Mouse (Mus musculus) limb, embryonic 14.5 days (tissue): ENCODE results near the gene Dynlt1f. TPM values are rescaled to one million over a fixed set of nuclear protein-coding genes. Genes with fewer than 3 reads are reported as not detected.
"Not testable (repeated sequence)": the region's sequence is repeated elsewhere in the genome, so short reads cannot be mapped to it uniquely, and the experiment has no call there.

Source experiments
- ATAC-seq: fragments of 200-750 bp; cut with Nextera tagmentation; 2 replicates; pipeline ENCODE4 v1.8.0; 2017; ENCODE audit warnings: low read depth, moderate number of reproducible peaks, moderate TSS enrichment; ENCODE audit not compliant: low FRiP score
- DNase-seq: peaks from one replicate; pipeline ENCODE4 v3.0.0-alpha.2; 2015; ENCODE audit warnings: low spot score
- H3K27ac ChIP-seq: fragments of 300-500 bp; sonication (generic); replicated peaks from 2 replicates; pipeline ENCODE4 v1.5.1; 2014; ENCODE audit warnings: low read depth, mild to moderate bottlenecking, low read length, moderate library complexity, mixed read lengths
- H3K27me3 ChIP-seq: fragments of 300-500 bp; sonication (generic); 2 replicates; pipeline ENCODE4 v1.6.1; 2014; ENCODE audit warnings: low read length, mixed read lengths; ENCODE audit not compliant: control insufficient read depth, insufficient read depth
- H3K36me3 ChIP-seq: fragments of 300-500 bp; sonication (generic); 2 replicates; pipeline ENCODE4 v1.6.1; 2014; ENCODE audit warnings: mild to moderate bottlenecking, low read length, moderate library complexity, mixed read lengths; ENCODE audit not compliant: control insufficient read depth, insufficient read depth
- H3K4me1 ChIP-seq: fragments of 300-500 bp; sonication (generic); 2 replicates; pipeline ENCODE4 v1.6.1; 2014; ENCODE audit warnings: antibody characterized with exemption, low read length, mixed read lengths; ENCODE audit not compliant: control insufficient read depth, insufficient read depth
- H3K4me2 ChIP-seq: fragments of 300-500 bp; sonication (generic); replicated peaks from 2 replicates; pipeline ENCODE4 v1.6.1; 2014; ENCODE audit warnings: low read depth, mild to moderate bottlenecking, low read length, moderate library complexity; ENCODE audit not compliant: severe bottlenecking
- H3K4me3 ChIP-seq: fragments of 300-500 bp; sonication (generic); replicated peaks from 2 replicates; pipeline ENCODE4 v1.5.1; 2014; ENCODE audit warnings: low read length
- H3K9ac ChIP-seq: fragments of 300-500 bp; sonication (generic); 2 replicates; pipeline ENCODE4 v1.6.1; 2014; ENCODE audit warnings: mild to moderate bottlenecking, low read depth, low read length, moderate library complexity; ENCODE audit not compliant: severe bottlenecking
- H3K9me3 ChIP-seq: fragments of 300-500 bp; sonication (generic); 2 replicates; pipeline ENCODE4 v1.6.1; 2016; ENCODE audit warnings: low read length; ENCODE audit not compliant: control insufficient read depth
- WGBS: fragments of 180-500 bp; shearing (Covaris S2); extraction: QIAGEN DNeasy Blood & Tissue Kit; methylation state at CpG from one replicate; pipeline ENCODE4 v1.1.7; 2014; 5-methylcytosine and 5-hydroxymethylcytosine counted together
- polyA plus RNA-seq, 2 experiments: library from polyadenylated mRNA; depleted of rRNA in 1 of 2; stranded (reverse) in 1 of 2; unstranded in 1 of 2; fragments of >200 nt; fragmentation: Nextera tagmentation in 1 of 2; extraction: Ambion mirVana in 1 of 2; gene quantifications; 2 replicates each; pipeline versions ENCODE4 v1.2.1 to v1.2.3; 2012 to 2014

Gene Dynlt1f
- polyA plus RNA-seq, 2 experiments = 228 to 248 TPM

DNA sequence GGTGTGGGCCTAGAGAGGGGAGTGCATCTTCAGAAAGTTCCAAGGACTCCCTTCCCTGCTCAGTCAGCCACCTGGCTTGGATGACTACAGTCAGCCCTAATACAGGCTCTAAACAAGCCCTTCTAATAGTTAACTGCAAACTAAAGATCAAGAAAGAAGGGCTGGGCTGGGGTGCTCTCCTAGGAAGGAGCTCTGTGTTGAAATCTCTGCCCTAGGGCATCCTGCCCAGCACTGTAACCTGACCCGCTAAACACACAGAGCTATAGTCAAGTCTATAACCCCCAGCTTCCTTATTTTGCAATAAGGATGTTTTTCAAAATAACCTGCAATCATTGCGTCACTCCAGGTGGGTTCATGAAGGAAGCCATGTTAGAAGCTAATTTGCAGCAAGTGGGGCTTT lies 22.4 kb upstream of the Dynlt1f start:
- WGBS = 14% methylated on average over 1 of the region's 2 CpGs
- not testable (repeated sequence) for H3K9ac ChIP-seq, H3K36me3 ChIP-seq, H3K27ac ChIP-seq, DNase-seq, H3K9me3 ChIP-seq, H3K4me2 ChIP-seq, H3K4me3 ChIP-seq, ATAC-seq, H3K4me1 ChIP-seq, H3K27me3 ChIP-seq

DNA sequence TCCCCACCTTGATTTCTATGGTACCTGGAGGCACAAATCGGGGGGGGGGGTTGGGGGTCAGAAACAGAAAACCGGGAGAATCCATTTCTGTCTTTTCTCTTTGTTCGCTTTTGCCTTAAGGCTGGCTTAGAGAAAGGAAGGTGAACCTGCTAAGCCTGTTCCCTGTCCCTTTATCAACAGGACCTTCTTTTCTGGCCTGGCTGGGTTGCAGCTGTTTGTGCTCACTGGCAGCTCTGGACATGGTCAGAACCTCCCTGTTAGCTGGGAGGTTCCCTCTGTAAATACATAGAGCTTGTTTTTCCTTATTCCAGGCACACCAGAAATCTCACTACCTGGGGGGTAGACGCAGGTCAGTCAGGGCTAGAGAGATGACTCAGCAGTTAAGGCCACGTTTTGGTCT lies 18.6 kb upstream of the Dynlt1f start:
- not testable (repeated sequence) for H3K9me3 ChIP-seq, H3K9ac ChIP-seq, H3K36me3 ChIP-seq, H3K27me3 ChIP-seq, ATAC-seq, DNase-seq, H3K4me2 ChIP-seq, H3K27ac ChIP-seq, H3K4me3 ChIP-seq, H3K4me1 ChIP-seq
- WGBS = 69% methylated on average over 5 of the region's 5 CpGs

- not testable (repeated sequence) for ATAC-seq, H3K27ac ChIP-seq, H3K27me3 ChIP-seq, H3K4me3 ChIP-seq, H3K9me3 ChIP-seq, H3K36me3 ChIP-seq, H3K4me1 ChIP-seq, DNase-seq, H3K4me2 ChIP-seq, H3K9ac ChIP-seq
- WGBS = no CpG with 5 or more reads among the region's 6 CpGs
Measured at GRCm38 (mm10) chr17:6668522-6668921, 12.8 kb upstream of the Dynlt1f start.

DNA sequence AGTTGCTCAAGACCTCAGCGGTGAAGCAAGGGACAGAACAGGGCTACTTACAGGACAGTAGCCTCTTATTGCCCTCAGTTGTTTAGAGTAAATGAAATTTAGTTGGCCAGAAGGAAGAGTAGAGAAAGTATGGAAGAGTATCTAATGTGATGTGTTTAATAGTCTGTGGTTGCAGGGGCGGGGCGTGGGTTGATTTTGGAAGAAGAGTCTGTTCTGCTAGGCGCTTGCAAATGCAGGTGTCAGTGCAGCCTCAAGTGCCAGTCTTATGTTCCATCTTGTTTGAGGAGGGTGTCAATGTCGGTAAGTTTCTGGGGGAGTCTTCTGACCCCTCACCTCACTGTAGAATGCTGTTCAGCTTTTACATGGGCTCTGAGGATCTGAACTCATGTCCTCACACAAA lies 9.7 kb upstream of the Dynlt1f start:
- H3K4me3 ChIP-seq, H3K9ac ChIP-seq, H3K4me1 ChIP-seq, H3K27me3 ChIP-seq, H3K36me3 ChIP-seq, H3K9me3 ChIP-seq, ATAC-seq, DNase-seq, H3K4me2 ChIP-seq, H3K27ac ChIP-seq: not testable (repeated sequence)
- WGBS = 92% methylated on average over 4 of the region's 5 CpGs

DNA sequence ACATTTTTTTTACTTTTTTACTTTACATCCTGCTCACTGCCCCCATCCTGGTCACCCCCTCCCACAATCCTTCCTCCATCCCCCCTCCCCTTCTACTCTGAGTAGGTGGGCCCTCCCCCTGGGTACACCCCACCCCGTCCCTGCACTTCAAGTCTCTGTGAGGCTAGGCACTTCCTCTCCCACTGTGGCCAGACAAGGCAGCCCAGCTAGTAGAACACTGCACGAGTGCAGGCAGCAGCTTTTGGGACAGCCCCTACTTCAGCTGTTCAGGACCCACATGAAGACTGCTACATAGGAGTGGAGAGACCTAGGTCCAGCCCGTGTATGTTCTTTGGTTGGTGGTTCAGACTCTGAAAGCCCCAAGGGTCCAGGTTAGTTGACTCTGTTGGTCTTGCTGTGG lies 7.1 kb upstream of the Dynlt1f start:
- WGBS = 61% methylated on average over 3 of the region's 3 CpGs
- H3K27me3 ChIP-seq, H3K4me1 ChIP-seq, ATAC-seq, H3K36me3 ChIP-seq, H3K4me2 ChIP-seq, H3K27ac ChIP-seq, H3K4me3 ChIP-seq, DNase-seq, H3K9me3 ChIP-seq, H3K9ac ChIP-seq: not testable (repeated sequence)

DNA sequence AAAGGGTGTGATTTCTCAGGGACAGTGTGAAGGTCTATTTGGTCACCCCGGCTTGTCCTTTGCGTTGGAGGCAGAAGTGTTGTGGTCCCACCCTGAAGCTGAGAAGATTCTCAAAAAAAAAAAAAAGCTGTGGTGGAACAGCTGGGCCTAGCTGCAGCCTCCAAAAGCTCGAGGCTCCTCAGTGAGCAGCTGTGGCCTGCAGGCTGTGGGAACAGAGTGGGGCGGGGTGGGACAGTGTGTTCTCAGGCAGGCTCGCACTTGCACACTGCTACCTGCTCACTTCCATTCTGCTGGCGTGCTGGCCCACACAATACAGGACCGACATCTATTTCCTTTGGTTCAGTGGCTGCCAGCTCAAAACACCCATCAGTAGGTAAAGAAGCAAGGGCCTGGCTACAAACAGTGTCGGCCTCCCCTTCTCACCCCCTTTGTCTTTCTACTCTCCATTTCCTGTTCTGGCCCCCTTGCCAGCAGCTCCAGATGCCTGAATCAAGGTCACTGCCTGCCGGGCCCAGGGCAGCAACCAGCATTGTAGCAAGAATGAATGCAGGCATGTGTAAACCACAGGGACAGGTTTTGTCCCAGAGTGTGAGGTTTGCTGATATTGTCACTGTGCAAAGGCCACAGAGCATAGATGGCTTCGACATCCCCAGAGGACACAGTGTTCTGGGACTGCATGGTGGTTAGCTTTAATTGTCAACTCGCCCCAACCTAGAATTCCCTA lies 5.6 kb upstream of the Dynlt1f start:
- H3K9me3 ChIP-seq, H3K27me3 ChIP-seq, H3K27ac ChIP-seq, H3K4me3 ChIP-seq, H3K36me3 ChIP-seq, H3K9ac ChIP-seq, H3K4me1 ChIP-seq, H3K4me2 ChIP-seq: not testable (repeated sequence)
- DNase-seq (peak; percentile 7), ATAC-seq (peak; percentile 58)
- 38% methylated on average over 7 of the region's 11 CpGs for WGBS

- not testable (repeated sequence) for H3K36me3 ChIP-seq
Measured at GRCm38 (mm10) chr17:6660589-6660988, 4.9 kb upstream of the Dynlt1f start.

DNA sequence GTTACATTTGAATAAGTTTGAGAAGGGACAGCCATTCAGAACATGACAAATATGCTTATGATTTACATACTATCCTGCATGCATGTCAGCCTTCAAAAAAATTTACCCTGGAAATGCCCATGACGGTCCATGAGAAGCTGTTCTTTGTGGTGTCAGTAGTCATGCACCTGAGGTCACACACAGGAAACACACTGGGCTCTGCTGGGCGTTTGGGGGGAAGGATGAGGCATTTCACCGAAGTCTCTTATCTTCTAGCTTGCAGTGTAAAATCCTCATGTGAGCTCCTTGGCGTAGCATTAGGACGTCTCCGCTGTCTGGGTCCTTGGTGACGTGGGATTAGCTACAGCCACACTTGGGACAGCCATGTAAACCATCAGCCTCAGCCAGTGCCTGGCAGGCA lies 3.1 kb upstream of the Dynlt1f start, which contains the start of gene Sytl3:
Gene Sytl3 (plus strand): TSS at position 293 of the 400 bp plus-strand sequence.
- not testable (repeated sequence) for DNase-seq, H3K4me3 ChIP-seq, H3K27ac ChIP-seq, H3K9ac ChIP-seq, H3K36me3 ChIP-seq, H3K4me2 ChIP-seq, H3K4me1 ChIP-seq, H3K9me3 ChIP-seq, ATAC-seq, H3K27me3 ChIP-seq
- 80% methylated on average over 3 of the region's 7 CpGs for WGBS

More at GRCm38 (mm10) chr17:6660589-6660988, 4.9 kb upstream of the Dynlt1f start:
- H3K4me1 ChIP-seq, H3K27ac ChIP-seq, H3K9ac ChIP-seq, H3K9me3 ChIP-seq, H3K27me3 ChIP-seq, DNase-seq, H3K4me3 ChIP-seq, ATAC-seq, H3K4me2 ChIP-seq: not testable (repeated sequence)
- WGBS = 63% methylated on average over 6 of the region's 6 CpGs
